Mouse (Mus musculus): ENCODE measurements around the gene Tcp10b. TPM values are rescaled to one million over a fixed set of nuclear protein-coding genes. Genes with fewer than 3 reads are reported as not detected.
"Not testable (repeated sequence)": the region's sequence is repeated elsewhere in the genome, so short reads cannot be mapped to it uniquely, and the experiment has no call there.

Tcp10b gene
- total and polyA plus RNA-seq, 3 experiments = not detected

DNA sequence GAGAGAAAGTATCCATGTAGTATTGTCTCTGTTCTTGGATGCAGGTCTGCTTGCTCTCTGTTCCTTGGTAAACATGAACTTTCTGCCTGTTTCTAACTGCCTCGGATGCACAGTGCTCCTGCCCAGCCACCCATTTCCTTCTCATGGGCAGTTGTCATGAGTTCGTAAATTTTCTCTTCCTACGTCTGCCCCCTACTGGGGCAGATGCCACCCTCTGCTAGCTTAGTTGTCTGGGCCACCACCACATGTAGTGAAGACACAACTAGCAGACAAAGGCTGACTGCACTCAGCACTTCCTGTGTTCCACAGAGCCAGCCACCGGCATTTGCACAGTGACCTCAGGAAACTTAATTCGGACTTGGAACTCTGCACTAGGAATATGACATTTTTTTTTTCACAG, 8.3 kb downstream of the Tcp10b start:
- in situ Hi-C loops (cut with MboI; ENCODE audit: low pct_ligation_motif_present, low pct_unique_long_range_greater_than_20kb, low sequenced_read_pairs) = not testable (repeated sequence)

DNA sequence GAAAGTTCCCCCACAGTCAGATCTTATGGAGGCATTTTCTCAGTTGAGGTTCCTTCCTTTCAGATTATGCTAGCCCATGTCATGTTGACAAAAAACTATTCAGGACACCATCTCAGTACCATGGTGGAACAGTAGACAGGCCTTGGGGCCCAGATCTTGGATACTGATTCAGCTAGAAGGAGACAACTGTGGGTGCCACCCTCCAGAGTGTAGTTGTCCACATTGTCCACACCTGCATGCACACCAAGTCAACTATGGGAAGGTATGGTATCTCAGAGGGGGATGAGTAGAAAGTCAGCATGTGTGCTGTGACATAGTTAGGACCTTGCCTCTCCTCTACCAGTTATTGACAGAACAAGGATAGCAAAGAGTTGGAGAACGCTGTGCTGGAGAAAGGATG, 30.6 kb downstream of the Tcp10b start:
- H3K27ac ChIP-seq (ENCODE audit: insufficient read depth, low read depth); dilution Hi-C loops (cut with MboI; ENCODE audit: extremely low pct_ligation_motif_present, extremely low pct_unique_long_range_greater_than_20kb, low sequenced_read_pairs); DNase-seq (ENCODE audit: extremely low read depth); in situ Hi-C loops (cut with MboI; ENCODE audit: low pct_ligation_motif_present, low pct_unique_long_range_greater_than_20kb, low sequenced_read_pairs); H3K79me2 ChIP-seq (replicated peaks; ENCODE audit: control insufficient read depth, extremely low read depth, insufficient read depth, poor library complexity, severe bottlenecking); H3K9me3 ChIP-seq (replicated peaks; ENCODE audit: low read length); H3K9ac ChIP-seq (ENCODE audit: insufficient read depth, low read depth); H3K4me1 ChIP-seq (ENCODE audit: control insufficient read depth in 1 of 2, insufficient read depth in 2 of 2); H3K4me3 ChIP-seq (replicated peaks in 1 of 3; ENCODE audit: low read depth in 2 of 3, low read length in 2 of 3, poor library complexity in 1 of 3); H3K27me3 ChIP-seq (replicated peaks); H3K36me3 ChIP-seq (replicated peaks in 1 of 2; ENCODE audit: control insufficient read depth in 1 of 2, insufficient read depth in 1 of 2, low read length in 1 of 2); H3K4me2 ChIP-seq (ENCODE audit: insufficient read depth, low read depth, poor library complexity, severe bottlenecking): not testable (repeated sequence)

More for the DNA sequence above, 8.3 kb downstream of the Tcp10b start:
- dilution Hi-C loops (cut with MboI; ENCODE audit: extremely low pct_ligation_motif_present, extremely low pct_unique_long_range_greater_than_20kb, low sequenced_read_pairs); H3K79me2 ChIP-seq (replicated peaks; ENCODE audit: control insufficient read depth, extremely low read depth, insufficient read depth, poor library complexity, severe bottlenecking); H3K36me3 ChIP-seq (replicated peaks in 1 of 2; ENCODE audit: control insufficient read depth in 1 of 2, insufficient read depth in 1 of 2, low read length in 1 of 2); DNase-seq (ENCODE audit: extremely low read depth); H3K4me2 ChIP-seq (ENCODE audit: insufficient read depth, low read depth, poor library complexity, severe bottlenecking); H3K4me3 ChIP-seq (replicated peaks in 1 of 3; ENCODE audit: low read depth in 2 of 3, low read length in 2 of 3, poor library complexity in 1 of 3); H3K27ac ChIP-seq (ENCODE audit: insufficient read depth, low read depth); H3K4me1 ChIP-seq (ENCODE audit: control insufficient read depth in 1 of 2, insufficient read depth in 2 of 2); H3K27me3 ChIP-seq (replicated peaks); H3K9me3 ChIP-seq (replicated peaks; ENCODE audit: low read length); H3K9ac ChIP-seq (ENCODE audit: insufficient read depth, low read depth): not testable (repeated sequence)
- TF ChIP-seq SMC3 (IDR thresholded peaks at IDR 0.05; ENCODE audit: low read depth, low read length) (peak; percentile 12; the same call in 1 of the 2 replicates), CTCF (conservative IDR thresholded peaks at IDR 0.05 in 1 of 2, IDR thresholded peaks at IDR 0.05 in 1 of 2; ENCODE audit: low read depth in 2 of 2, low read length in 2 of 2) (peak in 1 of 2 experiments; percentile 20; a peak in 2 of 4 replicates)

DNA sequence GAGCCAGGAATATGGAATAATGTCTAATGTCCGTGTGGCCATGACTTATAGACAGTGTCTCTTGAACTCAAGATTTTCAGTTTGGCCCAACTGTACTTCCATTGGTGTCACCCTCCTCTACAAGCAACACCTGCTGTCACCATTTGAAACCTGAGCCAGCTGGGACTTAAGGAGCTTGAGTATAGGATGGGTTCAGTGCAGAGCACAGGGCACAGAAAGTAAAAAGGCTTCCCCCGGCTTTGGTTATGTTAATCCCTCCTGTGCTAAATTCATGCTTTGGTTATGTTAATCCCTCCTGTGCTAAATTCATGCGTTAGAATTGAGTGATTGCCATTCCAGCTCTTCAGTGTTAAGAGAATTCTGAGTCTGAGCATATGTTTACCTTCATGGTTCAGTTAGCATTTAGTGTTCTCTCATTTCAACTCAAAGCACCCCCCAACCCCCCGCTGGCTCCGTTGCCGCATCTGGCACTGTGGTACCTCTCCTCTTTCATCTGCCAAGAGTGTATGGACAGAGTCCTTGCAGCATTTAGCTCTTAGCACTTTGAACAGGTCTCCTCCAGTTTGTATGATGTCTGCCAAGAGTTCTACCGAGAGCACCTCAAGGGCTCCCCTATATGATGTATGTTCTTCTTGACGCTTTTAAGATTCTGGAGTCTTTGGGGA, 31.3 kb downstream of the Tcp10b start:
- dilution Hi-C loops (cut with MboI; ENCODE audit: extremely low pct_ligation_motif_present, extremely low pct_unique_long_range_greater_than_20kb, low sequenced_read_pairs); in situ Hi-C loops (cut with MboI; ENCODE audit: low pct_ligation_motif_present, low pct_unique_long_range_greater_than_20kb, low sequenced_read_pairs); H3K27ac ChIP-seq (ENCODE audit: insufficient read depth, low read depth): not testable (repeated sequence)

DNA sequence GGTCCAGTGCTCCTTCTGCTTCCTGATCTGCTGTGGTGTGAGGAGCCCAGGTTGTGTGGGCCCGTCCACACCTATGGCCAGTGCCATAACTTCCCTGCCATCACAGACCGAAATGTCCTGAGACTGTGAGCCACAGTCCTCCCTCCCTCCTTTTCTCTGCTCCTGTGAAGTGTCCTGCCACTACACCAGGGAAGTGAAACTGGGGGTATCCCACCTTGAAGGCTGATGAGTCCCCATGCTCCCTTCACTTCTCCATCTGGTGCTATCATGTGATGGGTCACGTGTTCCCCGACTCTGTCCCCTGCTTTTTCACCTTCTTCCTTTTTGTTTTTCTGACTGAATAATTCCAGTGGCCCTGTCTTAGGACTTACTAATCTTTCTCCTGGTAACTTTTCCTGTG, 32.1 kb downstream of the Tcp10b start:
- H3K27me3 ChIP-seq (replicated peaks); H3K79me2 ChIP-seq (replicated peaks; ENCODE audit: control insufficient read depth, extremely low read depth, insufficient read depth, poor library complexity, severe bottlenecking); H3K4me3 ChIP-seq (replicated peaks in 1 of 3; ENCODE audit: low read depth in 2 of 3, low read length in 2 of 3, poor library complexity in 1 of 3); H3K36me3 ChIP-seq (replicated peaks in 1 of 2; ENCODE audit: control insufficient read depth in 1 of 2, insufficient read depth in 1 of 2, low read length in 1 of 2); H3K9me3 ChIP-seq (replicated peaks; ENCODE audit: low read length); H3K4me2 ChIP-seq (ENCODE audit: insufficient read depth, low read depth, poor library complexity, severe bottlenecking); in situ Hi-C loops (cut with MboI; ENCODE audit: low pct_ligation_motif_present, low pct_unique_long_range_greater_than_20kb, low sequenced_read_pairs); H3K4me1 ChIP-seq (ENCODE audit: control insufficient read depth in 1 of 2, insufficient read depth in 2 of 2); H3K27ac ChIP-seq (ENCODE audit: insufficient read depth, low read depth); H3K9ac ChIP-seq (ENCODE audit: insufficient read depth, low read depth); dilution Hi-C loops (cut with MboI; ENCODE audit: extremely low pct_ligation_motif_present, extremely low pct_unique_long_range_greater_than_20kb, low sequenced_read_pairs): not testable (repeated sequence)
- DNase-seq (ENCODE audit: extremely low read depth) = peak; percentile 5

More for the DNA sequence above, 31.3 kb downstream of the Tcp10b start:
- H3K79me2 ChIP-seq (replicated peaks; ENCODE audit: control insufficient read depth, extremely low read depth, insufficient read depth, poor library complexity, severe bottlenecking); H3K9me3 ChIP-seq (replicated peaks; ENCODE audit: low read length); H3K4me3 ChIP-seq (replicated peaks in 1 of 3; ENCODE audit: low read depth in 2 of 3, low read length in 2 of 3, poor library complexity in 1 of 3); H3K36me3 ChIP-seq (replicated peaks in 1 of 2; ENCODE audit: control insufficient read depth in 1 of 2, insufficient read depth in 1 of 2, low read length in 1 of 2); H3K4me1 ChIP-seq (ENCODE audit: control insufficient read depth in 1 of 2, insufficient read depth in 2 of 2); DNase-seq (ENCODE audit: extremely low read depth); H3K27me3 ChIP-seq (replicated peaks); H3K4me2 ChIP-seq (ENCODE audit: insufficient read depth, low read depth, poor library complexity, severe bottlenecking); H3K9ac ChIP-seq (ENCODE audit: insufficient read depth, low read depth): not testable (repeated sequence)

DNA sequence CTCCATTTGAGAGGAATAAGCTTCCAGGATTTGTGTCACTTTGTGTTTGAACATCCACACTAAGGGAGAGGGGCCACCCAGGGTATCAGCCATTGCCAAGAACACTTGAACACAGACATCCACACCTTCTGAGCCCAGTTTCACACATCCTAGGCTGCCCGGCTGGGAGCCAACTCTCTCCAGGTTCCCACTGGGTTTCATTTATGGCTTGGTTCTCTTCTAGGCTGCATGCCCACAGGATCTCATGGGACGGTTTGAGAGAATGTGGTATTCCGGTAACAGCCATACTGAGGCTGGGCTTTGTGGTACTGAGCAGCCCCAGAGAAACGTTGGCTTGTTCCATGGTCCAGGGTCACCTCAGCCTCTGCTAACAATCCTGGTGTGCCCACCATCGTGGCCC, 45.7 kb downstream of the Tcp10b start:
- H3K4me2 ChIP-seq (ENCODE audit: insufficient read depth, low read depth, poor library complexity, severe bottlenecking); DNase-seq (ENCODE audit: extremely low read depth); H3K27me3 ChIP-seq (replicated peaks); H3K4me1 ChIP-seq (ENCODE audit: control insufficient read depth in 1 of 2, insufficient read depth in 2 of 2); H3K36me3 ChIP-seq (replicated peaks in 1 of 2; ENCODE audit: control insufficient read depth in 1 of 2, insufficient read depth in 1 of 2, low read length in 1 of 2); dilution Hi-C loops (cut with MboI; ENCODE audit: extremely low pct_ligation_motif_present, extremely low pct_unique_long_range_greater_than_20kb, low sequenced_read_pairs); H3K79me2 ChIP-seq (replicated peaks; ENCODE audit: control insufficient read depth, extremely low read depth, insufficient read depth, poor library complexity, severe bottlenecking); H3K9me3 ChIP-seq (replicated peaks; ENCODE audit: low read length); in situ Hi-C loops (cut with MboI; ENCODE audit: low pct_ligation_motif_present, low pct_unique_long_range_greater_than_20kb, low sequenced_read_pairs); H3K9ac ChIP-seq (ENCODE audit: insufficient read depth, low read depth); H3K4me3 ChIP-seq (replicated peaks in 1 of 3; ENCODE audit: low read depth in 2 of 3, low read length in 2 of 3, poor library complexity in 1 of 3); H3K27ac ChIP-seq (ENCODE audit: insufficient read depth, low read depth): not testable (repeated sequence)

DNA sequence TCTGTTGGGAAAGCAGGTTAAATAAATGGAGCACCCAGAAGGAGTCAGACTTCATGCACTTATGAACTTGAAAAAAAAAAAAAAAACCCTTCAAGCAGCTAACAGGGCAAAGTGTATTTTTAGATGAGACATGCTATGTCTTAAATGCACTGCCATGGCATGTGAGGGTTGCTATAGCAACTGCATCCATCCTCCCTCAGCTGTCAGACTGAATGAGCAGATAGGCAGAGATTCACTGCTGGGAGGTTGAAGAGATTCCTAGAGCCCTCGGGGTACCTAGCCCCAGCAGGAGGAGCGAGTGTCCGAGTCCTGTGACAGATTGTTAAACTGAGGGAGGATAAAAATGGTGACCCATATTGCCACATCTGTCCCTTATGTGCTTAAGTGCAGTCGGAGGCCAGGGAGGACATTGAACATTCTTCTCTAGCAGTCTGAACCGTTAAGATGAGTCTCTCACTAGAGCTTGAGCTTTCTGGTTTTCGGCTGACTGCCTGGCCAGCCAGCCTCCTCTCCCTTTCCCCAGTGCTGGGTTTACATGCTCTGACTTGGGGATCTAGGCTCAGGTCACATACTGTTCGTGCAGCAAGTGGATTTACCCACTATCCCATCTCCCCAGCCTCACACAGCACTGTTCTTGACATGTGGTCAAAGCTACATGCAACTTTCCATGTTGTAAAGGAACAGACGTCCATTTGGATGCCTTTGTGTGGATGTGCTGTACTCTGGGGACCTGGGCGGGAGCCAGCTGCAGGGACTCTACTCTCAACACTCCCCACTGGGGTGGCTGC, 51.8 kb downstream of the Tcp10b start:
- H3K79me2 ChIP-seq (replicated peaks; ENCODE audit: control insufficient read depth, extremely low read depth, insufficient read depth, poor library complexity, severe bottlenecking); H3K27me3 ChIP-seq (replicated peaks); in situ Hi-C loops (cut with MboI; ENCODE audit: low pct_ligation_motif_present, low pct_unique_long_range_greater_than_20kb, low sequenced_read_pairs); H3K4me2 ChIP-seq (ENCODE audit: insufficient read depth, low read depth, poor library complexity, severe bottlenecking); H3K36me3 ChIP-seq (replicated peaks in 1 of 2; ENCODE audit: control insufficient read depth in 1 of 2, insufficient read depth in 1 of 2, low read length in 1 of 2); H3K9me3 ChIP-seq (replicated peaks; ENCODE audit: low read length); DNase-seq (ENCODE audit: extremely low read depth); dilution Hi-C loops (cut with MboI; ENCODE audit: extremely low pct_ligation_motif_present, extremely low pct_unique_long_range_greater_than_20kb, low sequenced_read_pairs); H3K27ac ChIP-seq (ENCODE audit: insufficient read depth, low read depth); H3K4me1 ChIP-seq (ENCODE audit: control insufficient read depth in 1 of 2, insufficient read depth in 2 of 2); H3K4me3 ChIP-seq (replicated peaks in 1 of 3; ENCODE audit: low read depth in 2 of 3, low read length in 2 of 3, poor library complexity in 1 of 3); H3K9ac ChIP-seq (ENCODE audit: insufficient read depth, low read depth): not testable (repeated sequence)

All from CH12.LX (cell line).